Mouse (Mus musculus): Measurements from ENCODE around the gene Tpsg1.

DNA sequence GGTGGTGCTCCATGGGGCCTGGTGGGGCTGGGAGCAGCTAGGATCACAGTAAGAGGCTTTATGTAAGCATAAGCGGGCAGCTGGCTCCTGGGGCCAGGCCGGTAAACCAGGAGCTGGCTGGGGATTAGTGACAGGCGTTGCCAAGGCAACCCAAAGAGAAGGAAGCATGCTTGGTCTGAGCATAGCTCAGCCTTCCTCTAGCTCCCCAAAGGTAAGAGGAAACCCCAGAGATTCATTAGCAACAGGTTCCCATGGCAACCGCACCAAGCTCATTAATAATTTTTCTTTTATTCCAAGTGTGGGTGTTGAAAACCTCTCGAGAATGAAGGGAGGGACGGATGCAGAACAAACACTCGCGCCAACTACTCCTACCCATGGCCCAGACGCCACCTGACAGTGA lies 49.9 kb downstream of the Tpsg1 start:
- TF ChIP-seq CTCF (IDR thresholded peaks at IDR 0.05; ENCODE audit: low read depth, low read length) = no peak
- TF ChIP-seq GATA1 (IDR thresholded peaks at IDR 0.05; ENCODE audit: borderline replicate concordance, low read length) = no peak
- TF ChIP-seq POLR2AphosphoS5 (IDR thresholded peaks at IDR 0.05; ENCODE audit: insufficient replicate concordance, low read depth, low read length) = no peak
- no peak for TF ChIP-seq TAL1 (conservative IDR thresholded peaks at IDR 0.05; ENCODE audit: low read depth, low read length)
- TF ChIP-seq GATA2 (IDR thresholded peaks at IDR 0.05; ENCODE audit: borderline replicate concordance, low read depth, low read length) = no peak
